Mouse (Mus musculus): ENCODE results near the gene Ube2c.

GRCm38 (mm10) chr2:164815821-164816220 is 46.1 kb downstream of the Ube2c start:
- TF ChIP-seq CTCF (IDR thresholded peaks at IDR 0.05; ENCODE audit: extremely low read depth, insufficient read length, insufficient replicate concordance, low read depth, low read length), result no peak
- no peak for TF ChIP-seq POLR2A (IDR thresholded peaks at IDR 0.05; ENCODE audit: low read depth, low read length)

All from small intestine, adult 2 months (tissue).